Mouse (Mus musculus) brain, embryonic 14.5 days (tissue): ENCODE measurements around the gene Grip2.

ENCODE experiments used
- CTCF ChIP-seq: fragments of 200-500 bp; IDR thresholded peaks from 2 replicates; pipeline ENCODE4 v1.5.1; 2012; ENCODE audit warnings: inconsistent platforms, mild to moderate bottlenecking, moderate library complexity, borderline replicate concordance; ENCODE audit not compliant: insufficient read depth, insufficient read length; ENCODE audit errors: extremely low read depth
- POLR2A ChIP-seq: fragments of 200-500 bp; IDR thresholded peaks from 2 replicates; pipeline ENCODE4 v1.6.1; 2012; ENCODE audit warnings: mild to moderate bottlenecking, inconsistent platforms, borderline replicate concordance; ENCODE audit not compliant: poor library complexity, insufficient read depth, insufficient read length, severe bottlenecking; ENCODE audit errors: extremely low read depth

GRCm38 (mm10) chr6:91718603-91719002 is 108.4 kb downstream of the Grip2 start:
- no peak for TF ChIP-seq POLR2A
- TF ChIP-seq CTCF = no peak
